Mouse (Mus musculus): ENCODE results near the gene Echdc3. TPM values are rescaled to one million over a fixed set of nuclear protein-coding genes. Genes with fewer than 3 reads are reported as not detected.

Echdc3 gene
- polyA plus RNA-seq, 1 experiment from 2014 or later, result 15.1 TPM

DNA sequence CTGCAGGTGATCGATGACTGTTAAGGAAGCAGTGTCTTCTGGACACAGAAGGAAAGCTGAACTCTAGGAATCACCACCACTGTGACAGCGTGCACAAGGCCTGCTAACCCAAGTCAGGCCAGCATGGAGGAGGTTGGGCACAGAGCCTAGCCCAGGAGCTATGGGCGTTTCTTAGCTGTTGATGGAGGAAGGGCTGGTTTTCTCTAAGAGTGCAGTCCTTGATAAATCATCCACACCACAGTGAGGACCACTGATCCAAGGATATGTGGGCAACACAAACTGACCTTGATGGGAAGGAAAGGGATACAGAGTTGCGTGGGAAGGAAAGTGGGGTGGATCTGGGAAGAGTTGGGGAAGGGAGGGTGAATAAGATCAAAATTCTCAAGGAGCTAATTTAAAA lies 55.6 kb downstream of the Echdc3 start:
- WGBS, result 71% methylated on average over 4 of the region's 4 CpGs
- Histone ChIP-seq H3K27me3 (ENCODE audit: insufficient read depth, low read length) (no peaks in the 10 kb centered on the region), H3K4me2 (ENCODE audit: low read length) (no peak overlapping the region), H3K36me3 (ENCODE audit: insufficient read depth, low read length) (no peaks in the 10 kb centered on the region), H3K27ac (no peak overlapping the region), H3K4me1 (replicated peaks; ENCODE audit: insufficient read depth, low read length) (no peaks in the 10 kb centered on the region), H3K9me3 (replicated peaks; ENCODE audit: low read length) (no peaks in the 10 kb centered on the region), H3K9ac (ENCODE audit: low read depth, low read length) (no peak overlapping the region), H3K4me3 (replicated peaks; ENCODE audit: low read depth, low read length) (no peak overlapping the region)
- DNase-seq (ENCODE audit: low spot score), result no peak
- no peak for ATAC-seq (replicated peaks; ENCODE audit: low FRiP score, low read depth)
- TF ChIP-seq CTCF (IDR thresholded peaks at IDR 0.05; ENCODE audit: low read depth), result no peak

GRCm38 (mm10) chr2:6149801-6150200 lies 63.0 kb downstream of the Echdc3 start:
- H3K4me2 ChIP-seq (ENCODE audit: low read length), result no peak overlapping the region
- no peak overlapping the region for H3K9ac ChIP-seq (ENCODE audit: low read depth, low read length)
- no peak for TF ChIP-seq CTCF (IDR thresholded peaks at IDR 0.05; ENCODE audit: low read depth)
- no peak for DNase-seq (ENCODE audit: low spot score)
- no peaks in the 10 kb centered on the region for H3K9me3 ChIP-seq (replicated peaks; ENCODE audit: low read length)
- 89% methylated on average over 5 of the region's 5 CpGs for WGBS
- H3K4me1 ChIP-seq (replicated peaks; ENCODE audit: insufficient read depth, low read length), result no peaks in the 10 kb centered on the region; the same call in 1 of the 2 replicates
- H3K27ac ChIP-seq, result no peak overlapping the region
- no peak overlapping the region for H3K4me3 ChIP-seq (replicated peaks; ENCODE audit: low read depth, low read length)
- no peaks in the 10 kb centered on the region for H3K27me3 ChIP-seq (ENCODE audit: insufficient read depth, low read length)
- H3K36me3 ChIP-seq (ENCODE audit: insufficient read depth, low read length), result no peaks in the 10 kb centered on the region
- no peak for ATAC-seq (replicated peaks; ENCODE audit: low FRiP score, low read depth)

GRCm38 (mm10) chr2:6146901-6147300 lies 65.9 kb downstream of the Echdc3 start:
- no peak overlapping the region for H3K27ac ChIP-seq
- H3K4me3 ChIP-seq (replicated peaks; ENCODE audit: low read depth, low read length), result no peak overlapping the region
- H3K9ac ChIP-seq (ENCODE audit: low read depth, low read length), result no peak overlapping the region
- ATAC-seq (replicated peaks; ENCODE audit: low FRiP score, low read depth), result no peak
- no peaks in the 10 kb centered on the region for H3K9me3 ChIP-seq (replicated peaks; ENCODE audit: low read length)
- no peaks in the 10 kb centered on the region for H3K27me3 ChIP-seq (ENCODE audit: insufficient read depth, low read length)
- no peaks in the 10 kb centered on the region for H3K36me3 ChIP-seq (ENCODE audit: insufficient read depth, low read length)
- 59% methylated on average over 7 of the region's 7 CpGs for WGBS
- no peaks in the 10 kb centered on the region; the same call in 1 of the 2 replicates for H3K4me1 ChIP-seq (replicated peaks; ENCODE audit: insufficient read depth, low read length)
- TF ChIP-seq CTCF (IDR thresholded peaks at IDR 0.05; ENCODE audit: low read depth), result no peak
- no peak for DNase-seq (ENCODE audit: low spot score)
- H3K4me2 ChIP-seq (ENCODE audit: low read length), result no peak overlapping the region

DNA sequence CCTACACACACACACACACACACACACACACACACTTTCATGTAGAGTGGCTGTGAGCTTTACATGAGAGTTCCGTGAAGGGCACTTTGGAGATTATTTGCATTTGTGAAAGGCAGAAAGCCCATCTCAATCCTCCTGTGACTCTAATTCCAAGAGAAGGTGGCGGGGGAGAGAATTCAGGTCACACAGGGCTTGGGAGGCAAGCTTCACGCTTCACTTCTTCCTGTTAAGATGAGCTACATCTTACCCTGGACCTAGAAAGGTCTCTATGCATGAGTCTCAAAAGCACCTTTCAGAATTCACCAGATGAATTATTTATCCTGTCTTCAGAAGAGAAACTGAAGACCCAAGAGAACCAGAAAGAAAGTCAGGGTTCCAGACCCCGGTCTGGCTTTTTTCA lies 66.6 kb downstream of the Echdc3 start:
- Histone ChIP-seq H3K4me1 (replicated peaks; ENCODE audit: insufficient read depth, low read length) (peaks cover 2% of the 10 kb centered on the region; the same call in 1 of the 2 replicates), H3K27me3 (ENCODE audit: insufficient read depth, low read length) (no peaks in the 10 kb centered on the region), H3K4me3 (replicated peaks; ENCODE audit: low read depth, low read length) (no peak overlapping the region), H3K4me2 (ENCODE audit: low read length) (no peak overlapping the region), H3K9ac (ENCODE audit: low read depth, low read length) (no peak overlapping the region), H3K9me3 (replicated peaks; ENCODE audit: low read length) (no peaks in the 10 kb centered on the region), H3K36me3 (ENCODE audit: insufficient read depth, low read length) (no peaks in the 10 kb centered on the region), H3K27ac (no peak overlapping the region)
- DNase-seq (ENCODE audit: low spot score) (no peak), ATAC-seq (replicated peaks; ENCODE audit: low FRiP score, low read depth) (no peak)
- TF ChIP-seq CTCF (IDR thresholded peaks at IDR 0.05; ENCODE audit: low read depth), result no peak
- 54% methylated on average over 4 of the region's 4 CpGs for WGBS

- Histone ChIP-seq H3K27me3 (ENCODE audit: insufficient read depth, low read length) (no peaks in the 10 kb centered on the region), H3K4me2 (ENCODE audit: low read length) (no peak overlapping the region), H3K9ac (ENCODE audit: low read depth, low read length) (no peak overlapping the region), H3K27ac (no peak overlapping the region), H3K9me3 (replicated peaks; ENCODE audit: low read length) (no peaks in the 10 kb centered on the region), H3K4me3 (replicated peaks; ENCODE audit: low read depth, low read length) (no peak overlapping the region), H3K36me3 (ENCODE audit: insufficient read depth, low read length) (no peaks in the 10 kb centered on the region), H3K4me1 (replicated peaks; ENCODE audit: insufficient read depth, low read length) (peaks cover 5% of the 10 kb centered on the region; the same call in 1 of the 2 replicates)
- ATAC-seq (replicated peaks; ENCODE audit: low FRiP score, low read depth), result no peak
- no peak for TF ChIP-seq CTCF (IDR thresholded peaks at IDR 0.05; ENCODE audit: low read depth)
- 61% methylated on average over 10 of the region's 10 CpGs for WGBS
- no peak for DNase-seq (ENCODE audit: low spot score)
These were observed 67.2 kb downstream of the Echdc3 start for GRCm38 (mm10) chr2:6145611-6146010.

GRCm38 (mm10) chr2:6142915-6143654 lies 69.7 kb downstream of the Echdc3 start:
- ATAC-seq (replicated peaks; ENCODE audit: low FRiP score, low read depth), result no peak
- no peak overlapping the region for H3K4me2 ChIP-seq (ENCODE audit: low read length)
- H3K4me1 ChIP-seq (replicated peaks; ENCODE audit: insufficient read depth, low read length), result peaks cover 5% of the 10 kb centered on the region; the same call in 1 of the 2 replicates
- no peak for DNase-seq (ENCODE audit: low spot score)
- TF ChIP-seq CTCF (IDR thresholded peaks at IDR 0.05; ENCODE audit: low read depth), result no peak
- no peak overlapping the region for H3K4me3 ChIP-seq (replicated peaks; ENCODE audit: low read depth, low read length)
- H3K36me3 ChIP-seq (ENCODE audit: insufficient read depth, low read length), result no peaks in the 10 kb centered on the region
- 79% methylated on average over 16 of the region's 16 CpGs for WGBS
- no peak overlapping the region for H3K27ac ChIP-seq
- no peak overlapping the region for H3K9ac ChIP-seq (ENCODE audit: low read depth, low read length)
- no peaks in the 10 kb centered on the region for H3K27me3 ChIP-seq (ENCODE audit: insufficient read depth, low read length)
- no peaks in the 10 kb centered on the region for H3K9me3 ChIP-seq (replicated peaks; ENCODE audit: low read length)

Data from kidney, postnatal 0 days (tissue).